Mouse (Mus musculus): ENCODE results near the gene Elmod2.

Gene Elmod2

DNA sequence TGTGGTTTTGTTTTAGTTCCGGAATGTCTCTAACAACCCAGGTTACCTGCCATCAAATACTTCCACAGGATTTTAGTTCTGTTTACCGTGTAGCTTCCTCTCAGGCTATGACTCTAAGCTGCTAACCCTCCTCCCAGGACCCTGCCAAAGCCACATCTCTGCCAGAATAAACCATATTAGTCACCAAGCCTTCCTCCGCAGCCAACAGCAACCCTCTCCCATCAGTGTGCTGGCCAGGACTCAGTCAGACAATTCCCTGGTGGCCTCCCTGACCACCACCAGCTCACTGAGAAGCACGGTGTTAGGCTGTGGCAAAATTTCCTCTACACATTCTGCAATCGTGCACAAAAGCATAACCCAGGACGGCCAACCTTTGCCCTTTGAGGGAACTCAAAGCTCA is 53.9 kb downstream of the Elmod2 start:
- DNase-seq (ENCODE audit: extremely low spot score, low read depth, low spot score) = no peak

DNA sequence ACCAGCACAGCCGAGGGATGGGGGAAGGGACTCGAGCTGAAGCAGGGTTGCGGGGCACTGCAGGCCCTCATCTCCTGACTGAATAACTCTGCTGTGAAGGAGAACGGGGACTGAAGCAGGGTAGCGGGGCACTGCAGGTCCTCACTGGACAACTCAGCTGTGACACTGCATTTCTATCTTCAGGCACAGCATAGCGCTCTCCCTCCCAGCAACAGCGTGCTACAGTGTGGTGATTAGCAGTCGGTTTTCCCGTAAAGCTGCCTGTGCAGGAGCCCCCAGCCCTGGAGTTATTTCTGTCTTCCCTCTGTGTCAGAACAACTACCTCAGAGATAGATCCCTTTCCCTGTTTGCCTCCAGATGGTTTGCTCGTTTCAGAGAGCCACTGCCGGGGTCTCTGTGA is 57.8 kb downstream of the Elmod2 start:
- no peak for DNase-seq (ENCODE audit: extremely low spot score, low read depth, low spot score)

DNA sequence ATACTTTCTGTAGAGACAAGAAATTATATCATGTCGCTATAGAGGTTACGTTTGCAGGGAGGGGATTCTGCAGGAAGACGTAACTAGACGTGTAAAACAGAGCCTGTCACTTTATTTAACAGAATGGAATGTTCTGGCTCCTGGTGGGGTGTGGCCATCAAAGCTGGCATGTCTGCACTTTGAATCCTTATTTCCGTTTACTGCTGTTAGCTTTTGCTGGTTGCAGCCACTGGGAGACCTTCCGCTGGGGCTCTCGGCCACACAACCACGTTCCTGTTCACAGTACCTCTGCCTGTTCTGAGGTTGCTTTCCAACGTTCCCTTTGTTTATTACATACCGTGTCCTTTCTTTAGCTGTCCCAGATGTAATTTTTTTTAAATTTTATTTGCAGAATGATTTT is 59.8 kb downstream of the Elmod2 start:
- no peak for DNase-seq (ENCODE audit: extremely low spot score, low read depth, low spot score)

DNA sequence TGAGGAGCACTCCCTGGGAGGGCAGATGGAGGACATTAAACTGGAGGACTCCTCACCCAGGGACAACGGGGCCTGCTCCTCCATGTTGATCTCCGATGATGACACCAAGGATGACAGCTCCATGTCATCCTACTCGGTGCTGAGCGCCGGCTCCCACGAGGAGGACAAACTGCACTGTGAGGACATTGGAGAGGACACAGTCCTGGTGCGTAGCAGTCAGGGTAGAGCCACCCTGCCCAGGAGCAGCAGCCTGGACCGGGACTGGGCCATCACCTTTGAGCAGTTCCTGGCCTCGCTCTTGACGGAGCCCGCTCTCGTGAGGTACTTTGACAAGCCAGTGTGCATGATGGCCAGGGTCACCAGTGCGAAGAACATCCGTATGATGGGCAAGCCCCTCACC is 61.1 kb downstream of the Elmod2 start:
- DNase-seq (ENCODE audit: extremely low spot score, low read depth, low spot score) = no peak

Measured in hindlimb bud, embryonic 11.5 days (tissue).